Mouse (Mus musculus) ES-E14 (cell line): ENCODE measurements around the gene Hs3st3b1.

Source experiments
- CHD2 ChIP-seq: IDR thresholded peaks from 2 replicates; pipeline ENCODE4 v1.6.1; 2014; ENCODE audit warnings: mild to moderate bottlenecking, low read depth, low read length, inconsistent platforms
- HCFC1 ChIP-seq: IDR thresholded peaks from 2 replicates; pipeline ENCODE4 v1.6.1; 2012; ENCODE audit warnings: low read length, inconsistent platforms, borderline replicate concordance; ENCODE audit not compliant: insufficient read depth
- MAFK ChIP-seq: IDR thresholded peaks from 2 replicates; pipeline ENCODE4 v1.6.1; 2014; ENCODE audit warnings: mild to moderate bottlenecking, low read depth, low read length, inconsistent platforms; ENCODE audit not compliant: insufficient read depth
- ZC3H11A ChIP-seq: IDR thresholded peaks from 2 replicates; pipeline ENCODE4 v1.6.1; 2012; ENCODE audit warnings: low read depth, mild to moderate bottlenecking, inconsistent platforms, low read length, borderline replicate concordance
- ZNF384 ChIP-seq: IDR thresholded peaks from 2 replicates; pipeline ENCODE4 v1.6.1; 2012; ENCODE audit warnings: low read depth, low read length, inconsistent platforms

- TF ChIP-seq MAFK (no peak), HCFC1 (no peak), ZNF384 (no peak), ZC3H11A (no peak), CHD2 (no peak)
Observed at GRCm38 (mm10) chr11:63923386-63923785, 1.3 kb upstream of the Hs3st3b1 start.
